Mouse (Mus musculus) layer of hippocampus, adult 9-10 months (tissue): ENCODE results near the gene Fn3krp.
A peak's percentile ranks its signal among the peaks of the same experiment; 100 is the strongest.

Source experiments
- DNase-seq: peaks from one replicate; pipeline ENCODE4 v3.0.0; 2022; ENCODE audit warnings: low spot score

Gene Fn3krp

GRCm38 (mm10) chr11:121420830-121421552 is at the start of gene Fn3krp:
Gene Fn3krp, plus strand, starts transcription at chr11:121421401.
- peak; percentile 99 for DNase-seq

GRCm38 (mm10) chr11:121373305-121373704 is 47.9 kb upstream of the Fn3krp start:
- no peak for DNase-seq

- no peak for DNase-seq
Observed at GRCm38 (mm10) chr11:121378644-121379043, 42.6 kb upstream of the Fn3krp start.

- no peak for DNase-seq
Observed at GRCm38 (mm10) chr11:121380294-121380693, 40.9 kb upstream of the Fn3krp start.

GRCm38 (mm10) chr11:121387750-121388553 is 33.2 kb upstream of the Fn3krp start, which contains the start of gene Rab40b:
Gene Rab40b, minus strand, starts transcription at chr11:121388251.
- peak; percentile 83 for DNase-seq

GRCm38 (mm10) chr11:121388554-121388945 is 32.7 kb upstream of the Fn3krp start:
- no peak for DNase-seq

GRCm38 (mm10) chr11:121390793-121391192 is 30.4 kb upstream of the Fn3krp start:
- no peak for DNase-seq

GRCm38 (mm10) chr11:121392405-121392804 is 28.8 kb upstream of the Fn3krp start:
- no peak for DNase-seq

- peak; percentile 42 for DNase-seq
Observed at GRCm38 (mm10) chr11:121407366-121408155, 13.6 kb upstream of the Fn3krp start.

GRCm38 (mm10) chr11:121414762-121415161 is 6.4 kb upstream of the Fn3krp start:
- no peak for DNase-seq

GRCm38 (mm10) chr11:121415351-121415750 is 5.8 kb upstream of the Fn3krp start:
- no peak for DNase-seq

- no peak for DNase-seq
Observed at GRCm38 (mm10) chr11:121417971-121418370, 3.2 kb upstream of the Fn3krp start.

- no peak for DNase-seq
Observed at GRCm38 (mm10) chr11:121418932-121419331, 2.3 kb upstream of the Fn3krp start.

- no peak for DNase-seq
Observed at GRCm38 (mm10) chr11:121420379-121420778, 822 bp upstream of the Fn3krp start.

GRCm38 (mm10) chr11:121421553-121422173 is 462 bp downstream of the Fn3krp start:
- DNase-seq: no peak

- no peak for DNase-seq
Observed at GRCm38 (mm10) chr11:121433397-121433796, 12.2 kb downstream of the Fn3krp start.

GRCm38 (mm10) chr11:121434156-121435155 is 13.3 kb downstream of the Fn3krp start, which contains the start of gene Fn3k:
Gene Fn3k, plus strand, starts transcription at chr11:121434913.
- peak; percentile 78 for DNase-seq

- no peak for DNase-seq
Observed at GRCm38 (mm10) chr11:121437236-121437635, 16.0 kb downstream of the Fn3krp start.

GRCm38 (mm10) chr11:121439686-121440292 is 18.6 kb downstream of the Fn3krp start:
- no peak for DNase-seq

- DNase-seq: no peak
Observed at GRCm38 (mm10) chr11:121441653-121442052, 20.5 kb downstream of the Fn3krp start.
